Mouse (Mus musculus): ENCODE data around the gene Mip.
A peak's percentile ranks its signal among the peaks of the same experiment; 100 is the strongest.

GRCm38 (mm10) chr10:128188242-128188877, 37.3 kb upstream of the Mip start:
- TF ChIP-seq CTCF (IDR thresholded peaks at IDR 0.05; ENCODE audit: low read depth): peak; percentile 89
- TF ChIP-seq EP300 (optimal IDR thresholded peaks at IDR 0.05): no peak

Data from stomach, postnatal 0 days (tissue).